ENCODE assay signal across 20 mouse cellular contexts in the genomic region with DNA sequence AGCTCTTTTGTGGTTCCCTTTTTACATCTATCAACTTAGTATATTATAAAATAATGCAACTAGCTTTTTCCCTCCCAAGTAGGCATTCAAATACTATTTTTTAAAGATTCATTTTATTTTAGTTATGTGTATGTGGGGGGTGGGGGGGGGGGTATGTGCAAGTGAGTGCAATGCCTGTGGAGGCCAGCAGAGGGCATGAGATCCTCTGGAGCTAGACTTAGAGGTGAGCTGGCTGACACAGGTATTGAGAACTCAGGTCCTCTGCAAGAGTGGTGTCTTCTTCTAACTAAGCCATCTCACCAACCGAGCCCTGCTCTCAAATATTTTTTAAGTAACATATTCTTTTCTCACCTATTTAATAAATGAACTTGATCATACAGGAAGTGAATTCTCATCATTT. TPM values are rescaled to one million over a fixed set of nuclear protein-coding genes. Genes with fewer than 3 reads are reported as not detected.
A peak's percentile ranks its signal among the peaks of the same experiment; 100 is the strongest.
DNase-seq lines count a peak whose midpoint lies in the region; ATAC-seq and TF ChIP-seq lines count a peak whose summit lies in the region.
"Had no signal": no experiment of that assay in that cellular context is flagged by ENCODE, and none has a peak within 500 bp of the region (broad histone marks: within the 10 kb centered on the region; RNA-seq: fewer than 3 reads in every experiment).

No protein-coding gene starts in this region.

- H3K4me3 ChIP-seq in left cerebral cortex, adult 2 months, result no peak overlapping the region
- H3K4me3 ChIP-seq: heart, embryonic 13.5 days; hindbrain, embryonic 10.5 days; liver, embryonic 15.5 days had no signal

- no peak for ATAC-seq in CD4-positive, CD25-positive, alpha-beta regulatory T cell, adult 4 months
- ATAC-seq: forebrain, embryonic 16.5 days had no signal

- intact Hi-C loops in left cerebral cortex, adult 2 months (cut with DNase I), result loop anchor here (5.0 to 10.0 kb wide), 2 partner anchors 118 to 691 kb away; no protein-coding TSS in a partner anchor
- intact Hi-C loops in left cerebral cortex, postnatal 36 days (cut with DNase I), result no loop called here

- peak; percentile 16 for TF ChIP-seq CTCF in left cerebral cortex, adult 2 months (IDR thresholded peaks at IDR 0.05)

- no peak overlapping the region for H3K27ac ChIP-seq in left cerebral cortex, adult 2 months
- H3K27ac ChIP-seq: heart, embryonic 13.5 days; hindbrain, embryonic 10.5 days; liver, embryonic 15.5 days had no signal

- DNase-seq in CD4-positive, CD25-positive, alpha-beta regulatory T cell, adult 2 months (ENCODE audit: low read depth, low spot score), result peak; percentile 9
- no peak for DNase-seq in left cerebral cortex, adult 2 months (ENCODE audit: extremely low spot score in 1 of 2, low spot score in 2 of 2)
- no peak for DNase-seq in left cerebral cortex, adult 18-20 months (ENCODE audit: low spot score in 2 of 2)
- peak; percentile 41 for DNase-seq in thymus, postnatal 4 days
- DNase-seq in thymus, postnatal 0 days (ENCODE audit: low spot score), result no peak
- DNase-seq in right cerebral cortex, adult 2 months (ENCODE audit: low spot score in 2 of 2), result no peak
- no peak for DNase-seq in left cerebral cortex, postnatal 36 days (ENCODE audit: low spot score in 2 of 2)
- DNase-seq: cerebellum, adult 9-10 months; gastrocnemius, postnatal 14 days; kidney, adult 11 months had no signal

RNA-seq across cellular contexts. Expression of gene Dhrs7c, which starts 7.6 kb away (rescaled TPM):
- polyA plus RNA-seq in CD4-positive, CD25-positive, alpha-beta regulatory T cell, adult 4 months (2017; shearing (Covaris generic)), result not detected
- total RNA-seq in left cerebral cortex, adult 2 months (2021), result under 1 TPM in 1 of 2 experiments, not detected in 1; 0.32 TPM
- total RNA-seq in left cerebral cortex, adult 18-20 months (2021), result not detected
- polyA plus RNA-seq in thymus, postnatal 0 days (2015; fragmentation: Nextera tagmentation; extraction: Ambion mirVana), result 0.34 and 0.57 TPM in 2 replicates
- total RNA-seq in left cerebral cortex, postnatal 36 days (2021), result under 1 TPM in 1 of 2 experiments, not detected in 1; 0.36 TPM
- total RNA-seq: megakaryocyte, adult 5-6 weeks; monocyte, adult 5-6 weeks had no signal
- polyA plus RNA-seq: forebrain, embryonic 16.5 days; hindbrain, embryonic 10.5 days; neural tube, embryonic 14.5 days; spleen, adult 2 months had no signal

RNA-seq across cellular contexts. Expression of gene Gsg1l2, which starts 31.1 kb away (rescaled TPM):
- not detected for polyA plus RNA-seq in CD4-positive, CD25-positive, alpha-beta regulatory T cell, adult 4 months (2017; shearing (Covaris generic))
- total RNA-seq in left cerebral cortex, adult 2 months (2021), result not detected
- total RNA-seq in left cerebral cortex, adult 18-20 months (2021), result not detected
- not detected in 2 replicates for polyA plus RNA-seq in thymus, postnatal 0 days (2015; fragmentation: Nextera tagmentation; extraction: Ambion mirVana)
- total RNA-seq in left cerebral cortex, postnatal 36 days (2021), result not detected
- total RNA-seq: gastrocnemius, postnatal 14 days; left cerebral cortex, postnatal 10 days; megakaryocyte, adult 5-6 weeks; monocyte, adult 5-6 weeks had no signal
- polyA plus RNA-seq: forebrain, embryonic 16.5 days; heart, embryonic 13.5 days; hindbrain, embryonic 10.5 days; liver, embryonic 15.5 days; neural tube, embryonic 14.5 days; spleen, adult 2 months had no signal

RNA-seq across cellular contexts. Expression of gene Glp2r, which starts 34.6 kb away (rescaled TPM):
- not detected for polyA plus RNA-seq in CD4-positive, CD25-positive, alpha-beta regulatory T cell, adult 4 months (2017; shearing (Covaris generic))
- total RNA-seq in left cerebral cortex, adult 2 months (2021), result 1 to 10 TPM; 1.2 to 2.0 TPM
- total RNA-seq in left cerebral cortex, adult 18-20 months (2021), result 1 to 10 TPM; 2.0 to 2.1 TPM
- polyA plus RNA-seq in thymus, postnatal 0 days (2015; fragmentation: Nextera tagmentation; extraction: Ambion mirVana), result 0.03 TPM in 1 of 2 replicates, not detected in the other
- total RNA-seq in left cerebral cortex, postnatal 36 days (2021), result 1 to 10 TPM in 1 of 2 experiments, under 1 TPM in 1; 0.97 to 1.5 TPM
- total RNA-seq: monocyte, adult 5-6 weeks had no signal
- polyA plus RNA-seq: heart, embryonic 13.5 days; hindbrain, embryonic 10.5 days; neural tube, embryonic 14.5 days had no signal

Comparison
In these comparisons a context has a peak if more than half of its experiments do, and no peak if none do; other contexts are left out.
1. DNase-seq: peak in CD4-positive, CD25-positive, alpha-beta regulatory T cell, adult 2 months (single experiment) and thymus, postnatal 4 days (single experiment); none in left cerebral cortex, adult 2 months (0 of 2), left cerebral cortex, adult 18-20 months (0 of 2), thymus, postnatal 0 days (single experiment), right cerebral cortex, adult 2 months (0 of 2) and left cerebral cortex, postnatal 36 days (0 of 2).